Comparison of ENCODE assay signal across 19 mouse cellular contexts in genomic region chr2:85532082-85532778, GRCm38 (mm10). TPM values are rescaled to one million over a fixed set of nuclear protein-coding genes. Genes with fewer than 3 reads are reported as not detected.
"Had no signal": no experiment of that assay in that cellular context is flagged by ENCODE, and none has a peak within 500 bp of the region (broad histone marks: within the 10 kb centered on the region; RNA-seq: fewer than 3 reads in every experiment).

No protein-coding gene starts in this region.

- H3K36me3 ChIP-seq: kidney, embryonic 15.5 days; limb, embryonic 12.5 days; liver, embryonic 13.5 days; midbrain, embryonic 13.5 days had no signal

- H3K9ac ChIP-seq: kidney, embryonic 15.5 days; limb, embryonic 12.5 days; liver, embryonic 13.5 days; liver, postnatal 0 days; midbrain, embryonic 13.5 days had no signal

- H3K27me3 ChIP-seq: kidney, embryonic 15.5 days; limb, embryonic 12.5 days; liver, embryonic 13.5 days; midbrain, embryonic 13.5 days had no signal

- H3K4me3 ChIP-seq: kidney, embryonic 15.5 days; limb, embryonic 12.5 days; liver, embryonic 13.5 days; midbrain, embryonic 13.5 days had no signal

- H3K27ac ChIP-seq: kidney, embryonic 15.5 days; limb, embryonic 12.5 days; liver, embryonic 13.5 days; midbrain, embryonic 13.5 days had no signal

- H3K4me1 ChIP-seq: kidney, embryonic 15.5 days; limb, embryonic 12.5 days; liver, embryonic 13.5 days; midbrain, embryonic 13.5 days had no signal

- DNase-seq: kidney, adult 2 months; kidney, postnatal 14 days; liver; liver, embryonic 13.5 days; liver, postnatal 0 days; right cerebral cortex, postnatal 14 days; thymus, postnatal 36 days had no signal

- H3K4me2 ChIP-seq: kidney, embryonic 15.5 days; limb, embryonic 12.5 days; liver, embryonic 13.5 days; midbrain, embryonic 13.5 days had no signal

- H3K9me3 ChIP-seq: kidney, embryonic 15.5 days; limb, embryonic 12.5 days; liver, embryonic 13.5 days; midbrain, embryonic 13.5 days had no signal

- ATAC-seq: intestine, embryonic 16.5 days; liver, postnatal 0 days; midbrain, embryonic 13.5 days had no signal

RNA-seq across cellular contexts. Expression of gene 4833423E24Rik, which starts 13.4 kb away (rescaled TPM):
- total RNA-seq: left cerebral cortex, postnatal 36 days; megakaryocyte progenitor cell, adult 5-6 weeks had no signal
- polyA plus RNA-seq: kidney, adult 2 months; kidney, embryonic 15.5 days; limb, embryonic 12.5 days; liver, embryonic 13.5 days; liver, postnatal 0 days; midbrain, embryonic 13.5 days; spleen, adult 2 months; testis, adult 2 months had no signal

RNA-seq across cellular contexts. Expression of gene Olfr996, which starts 46.8 kb away (rescaled TPM):
- total RNA-seq: layer of hippocampus, postnatal 10 days; left cerebral cortex, postnatal 36 days; megakaryocyte progenitor cell, adult 5-6 weeks; midbrain, postnatal 0 days had no signal
- polyA plus RNA-seq: intestine, embryonic 16.5 days; kidney, adult 2 months; kidney, embryonic 15.5 days; limb, embryonic 12.5 days; liver, embryonic 13.5 days; liver, postnatal 0 days; midbrain, embryonic 13.5 days; midbrain, postnatal 0 days; neural tube, embryonic 14.5 days; spleen, adult 2 months; testis, adult 2 months; thymus, postnatal 0 days had no signal

RNA-seq across cellular contexts. Expression of gene Olfr998, which starts 56.5 kb away (rescaled TPM):
- total RNA-seq: layer of hippocampus, postnatal 10 days; left cerebral cortex, postnatal 36 days; megakaryocyte progenitor cell, adult 5-6 weeks; midbrain, postnatal 0 days had no signal
- polyA plus RNA-seq: intestine, embryonic 16.5 days; kidney, adult 2 months; kidney, embryonic 15.5 days; limb, embryonic 12.5 days; liver, embryonic 13.5 days; liver, postnatal 0 days; midbrain, embryonic 13.5 days; midbrain, postnatal 0 days; neural tube, embryonic 14.5 days; spleen, adult 2 months; testis, adult 2 months; thymus, postnatal 0 days had no signal
